Mouse (Mus musculus): ENCODE measurements around the gene Rnf157.
"Not testable (repeated sequence)": the region's sequence is repeated elsewhere in the genome, so short reads cannot be mapped to it uniquely, and the experiment has no call there.

Rnf157 gene

GRCm38 (mm10) chr11:116433356-116434286, 20.8 kb upstream of the Rnf157 start, which contains the start of gene Ubald2:
Gene Ubald2, plus strand, starts transcription at chr11:116434094.
- peak; percentile 99 for DNase-seq

DNA sequence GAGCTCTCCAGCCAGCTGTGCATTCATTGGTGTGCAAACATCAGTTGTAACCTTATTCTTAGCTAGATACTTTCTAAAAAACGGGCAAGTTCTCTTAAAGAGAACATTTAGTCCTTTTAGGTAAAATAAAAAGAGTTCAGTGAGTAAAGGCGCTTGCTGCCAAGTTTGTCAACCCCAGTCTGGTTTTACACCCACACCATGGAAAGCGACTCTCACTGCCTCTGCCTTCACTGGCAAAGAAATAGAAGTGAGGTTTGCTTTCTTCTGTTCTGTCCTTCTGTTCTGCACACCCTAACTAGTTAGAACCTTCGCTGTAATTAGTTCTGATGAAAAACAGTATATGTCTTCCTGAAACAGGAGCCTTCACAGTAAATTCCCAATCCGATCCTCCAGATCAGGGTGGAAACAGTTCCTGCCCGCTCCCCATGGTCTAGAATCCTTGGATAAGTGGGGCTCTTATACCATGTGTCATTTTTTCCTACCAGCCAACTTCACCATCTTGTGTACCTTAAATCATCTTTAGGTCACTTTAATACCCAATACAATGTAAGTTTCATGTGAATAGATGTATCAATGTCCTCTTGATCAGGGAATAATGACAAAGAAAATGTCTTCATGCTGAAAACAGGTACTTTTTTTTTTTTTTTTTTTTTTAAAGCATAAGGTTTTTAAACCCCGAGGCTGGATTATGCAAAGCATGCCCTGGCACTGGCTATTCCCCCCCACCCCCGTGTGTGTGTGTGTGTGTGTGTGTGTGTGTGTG, 19.9 kb upstream of the Rnf157 start:
- DNase-seq, result no peak

DNA sequence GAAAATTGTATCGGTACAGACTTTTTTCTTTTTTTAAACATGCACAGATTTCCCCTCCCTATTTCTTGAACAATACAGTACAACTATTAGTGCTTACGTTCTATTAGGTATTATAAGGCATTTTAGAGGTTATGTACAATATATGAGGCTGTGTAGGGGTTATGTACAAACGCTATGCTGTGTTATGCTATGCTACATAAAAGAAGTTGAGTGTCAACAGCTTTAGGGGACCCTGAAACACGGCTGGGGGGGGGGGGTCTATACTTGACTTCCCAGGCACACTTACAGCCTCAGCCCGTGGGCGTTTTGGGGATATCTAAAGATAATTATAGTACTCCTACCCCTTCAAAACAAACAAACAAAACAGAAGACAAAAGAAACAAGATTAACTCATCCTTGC, 19.3 kb upstream of the Rnf157 start:
- no peak for DNase-seq

- no peak for DNase-seq
Measured at GRCm38 (mm10) chr11:116431428-116432077, 18.7 kb upstream of the Rnf157 start.

DNA sequence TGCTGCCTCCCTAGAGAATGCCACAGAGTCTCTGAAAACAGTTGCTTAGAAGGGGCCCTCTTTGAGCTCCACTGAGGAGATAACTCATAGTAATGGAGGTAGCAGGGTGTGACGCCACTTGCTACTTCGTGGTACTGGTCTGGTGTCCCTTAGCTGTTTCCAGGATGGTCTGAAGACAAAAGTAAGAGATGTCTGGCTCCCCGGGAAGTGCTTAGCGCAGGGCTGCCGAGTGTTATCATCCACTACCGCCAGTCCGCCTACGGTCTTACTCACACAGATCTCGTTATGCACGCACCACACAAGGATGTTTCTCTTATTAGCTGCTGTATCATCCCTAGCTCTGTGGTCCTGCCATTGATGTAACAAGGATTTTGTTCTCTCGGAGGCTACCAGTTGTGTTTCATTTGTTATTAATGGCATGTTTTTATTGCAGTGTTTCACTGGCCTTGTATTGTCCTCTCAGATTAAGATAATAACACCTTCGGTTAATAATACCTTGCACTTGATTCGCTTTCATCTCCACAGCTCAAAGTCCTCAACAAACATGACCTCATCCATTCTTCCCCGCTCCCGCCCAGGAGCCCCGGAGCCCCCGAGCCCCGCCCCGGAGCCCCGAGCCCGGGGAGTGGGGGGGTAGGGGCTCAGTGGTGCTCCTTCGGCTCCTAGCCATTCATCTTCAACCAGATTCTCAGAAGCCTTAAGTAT, 18.0 kb upstream of the Rnf157 start:
- no peak for DNase-seq

GRCm38 (mm10) chr11:116429862-116430613, 17.2 kb upstream of the Rnf157 start:
- DNase-seq, result no peak

- no peak for DNase-seq
Measured at GRCm38 (mm10) chr11:116428872-116429859, 16.3 kb upstream of the Rnf157 start.

DNA sequence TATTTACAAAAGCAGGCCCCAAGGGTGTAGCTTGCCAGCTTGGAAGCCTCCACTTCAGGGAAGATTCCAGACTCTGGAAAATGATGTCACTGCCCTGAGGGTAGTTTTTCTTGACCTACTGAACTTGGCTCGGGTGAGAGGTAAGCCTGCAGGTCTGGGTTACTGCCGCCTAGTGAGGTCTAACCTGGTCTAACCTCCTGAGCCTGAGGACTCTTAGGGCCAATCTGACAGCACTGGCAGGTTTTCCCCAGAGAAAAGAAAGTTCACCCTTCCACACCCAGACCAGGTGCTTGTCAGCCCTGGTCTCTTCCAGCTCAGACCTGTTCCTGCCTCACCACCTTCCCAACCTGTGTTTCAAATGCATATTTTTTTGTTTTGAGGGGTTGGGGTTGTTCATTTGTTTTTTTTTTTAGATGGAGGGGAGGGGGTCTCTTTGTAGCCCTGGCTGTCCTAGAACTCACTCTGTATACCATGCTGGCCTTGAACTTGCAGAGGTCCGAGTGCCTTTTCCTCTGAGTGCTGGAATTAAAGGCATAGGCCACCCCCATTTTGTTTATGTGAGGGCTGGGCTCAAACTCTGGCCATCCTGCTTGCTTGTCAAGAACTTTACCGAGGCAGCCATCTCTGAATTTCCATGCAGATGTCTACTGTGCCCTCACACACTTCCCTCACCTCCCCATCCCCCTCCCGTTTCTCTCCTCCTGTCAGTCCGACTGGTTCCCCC, 14.2 kb upstream of the Rnf157 start:
- no peak for DNase-seq

DNA sequence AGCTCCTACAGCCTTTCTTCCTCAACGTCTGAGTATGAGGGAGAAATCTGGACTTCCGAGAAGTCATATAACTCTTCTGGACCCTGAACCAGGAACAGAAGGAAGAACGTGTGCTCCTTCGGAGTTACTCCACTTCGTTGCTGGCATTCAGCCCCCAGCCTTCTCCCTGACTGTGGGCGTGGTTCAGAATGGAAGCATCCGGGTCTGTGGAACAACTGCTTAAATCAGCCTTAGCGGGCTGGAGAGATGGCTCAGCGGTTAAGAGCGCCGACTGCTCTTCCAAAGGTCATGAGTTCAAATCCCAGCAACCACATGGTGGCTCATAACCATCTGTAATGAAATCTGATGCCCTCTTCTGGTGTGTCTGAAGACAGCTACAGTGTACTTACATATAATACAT, 13.5 kb upstream of the Rnf157 start:
- not testable (repeated sequence) for DNase-seq

GRCm38 (mm10) chr11:116424621-116425407, 12.0 kb upstream of the Rnf157 start:
- no peak for DNase-seq

DNA sequence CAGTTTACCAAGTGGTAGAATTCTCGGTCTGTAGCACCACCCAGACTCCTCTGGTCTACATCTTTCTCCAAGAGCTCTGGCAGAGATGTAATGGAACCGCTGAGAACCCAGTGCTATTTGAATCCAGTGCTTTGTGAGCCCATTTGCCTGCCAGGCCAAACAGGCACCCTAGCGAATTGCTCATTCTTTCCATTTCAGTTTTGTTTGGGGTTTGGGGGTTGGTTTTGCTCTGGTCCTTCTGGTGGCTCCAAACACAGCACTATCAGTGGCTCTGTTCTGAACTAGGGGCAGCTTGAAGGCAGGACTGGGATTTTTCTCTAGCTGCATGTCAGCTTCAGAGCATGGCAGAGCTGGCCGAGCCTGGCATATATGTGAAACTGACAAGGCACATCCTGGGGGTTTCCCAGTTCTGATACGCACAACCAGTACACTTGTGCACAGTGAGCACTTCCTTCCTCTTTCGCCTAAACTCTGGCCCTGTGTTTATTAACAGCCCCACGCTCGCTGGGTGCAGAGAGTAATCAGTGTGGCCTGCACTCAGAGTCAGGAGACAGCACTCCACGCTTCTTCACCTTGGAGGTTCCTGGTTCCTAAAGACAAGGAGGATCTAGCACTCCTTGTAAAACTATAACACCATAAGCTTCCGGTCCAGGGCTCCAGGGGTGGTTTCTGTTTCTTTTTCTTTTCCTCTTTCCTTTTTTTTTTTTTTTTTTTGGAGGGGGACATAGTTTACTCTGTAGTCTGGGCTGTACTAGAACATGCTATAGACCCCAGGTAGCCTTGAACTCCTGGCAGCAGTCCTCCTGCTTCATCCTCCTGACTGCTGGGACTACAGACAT, 11.2 kb upstream of the Rnf157 start:
- DNase-seq, result peak; percentile 56

GRCm38 (mm10) chr11:116423214-116423613, 10.4 kb upstream of the Rnf157 start:
- no peak for DNase-seq

DNA sequence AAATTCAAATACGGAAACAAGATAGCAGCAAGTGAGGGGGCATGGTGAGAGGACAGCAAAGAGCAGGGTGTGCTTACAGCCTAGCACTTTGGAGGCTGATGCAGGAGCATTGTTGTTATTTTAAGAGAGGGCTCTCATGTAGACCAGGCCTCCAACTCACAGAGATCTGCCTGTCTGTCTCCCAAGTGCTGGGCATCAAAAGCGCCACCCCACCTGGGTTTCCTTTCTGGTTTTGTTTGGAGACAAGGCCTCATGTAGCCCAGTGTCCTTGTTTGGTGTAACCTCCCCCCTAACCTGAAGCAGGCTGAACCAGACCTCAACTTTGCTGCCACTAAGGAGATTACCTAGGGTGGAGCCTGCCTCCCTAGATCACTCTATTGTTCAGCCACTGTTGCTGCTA, 9.7 kb upstream of the Rnf157 start:
- DNase-seq, result no peak

- DNase-seq, result no peak
Measured at GRCm38 (mm10) chr11:116421102-116421501, 8.3 kb upstream of the Rnf157 start.

GRCm38 (mm10) chr11:116418841-116419462, 6.1 kb upstream of the Rnf157 start:
- DNase-seq, result no peak

- peak; percentile 40 for DNase-seq
Measured at GRCm38 (mm10) chr11:116418194-116418840, 5.5 kb upstream of the Rnf157 start.

GRCm38 (mm10) chr11:116417054-116417453, 4.2 kb upstream of the Rnf157 start:
- no peak for DNase-seq

All from lung, postnatal 14 days (tissue).